Mouse (Mus musculus) megakaryocyte, embryonic 14.5 days (primary cell): ENCODE results near the gene Prokr1. TPM values are rescaled to one million over a fixed set of nuclear protein-coding genes. Genes with fewer than 3 reads are reported as not detected.
A peak's percentile ranks its signal among the peaks of the same experiment; 100 is the strongest.

ENCODE experiments used
- H3K27me3 ChIP-seq: replicated peaks from 2 replicates; pipeline ENCODE3; 2012; ENCODE audit warnings: inconsistent platforms
- H3K36me3 ChIP-seq: replicated peaks from 2 replicates; pipeline ENCODE3; 2012; ENCODE audit warnings: low read length, inconsistent platforms, mixed read lengths
- H3K4me1 ChIP-seq: 2 replicates; pipeline ENCODE4 v1.6.1; 2012; ENCODE audit warnings: inconsistent platforms
- H3K4me3 ChIP-seq: replicated peaks from 2 replicates; pipeline ENCODE3; 2012; ENCODE audit warnings: moderate library complexity, mild to moderate bottlenecking, inconsistent platforms
- H3K9me3 ChIP-seq: 2 replicates; pipeline ENCODE4 v1.6.1; 2012; ENCODE audit warnings: inconsistent platforms
- FLI1 ChIP-seq: IDR thresholded peaks from 2 replicates; pipeline ENCODE4 v1.6.1; 2012; ENCODE audit warnings: low read length, inconsistent platforms, mixed read lengths
- GATA1 ChIP-seq: IDR thresholded peaks from 3 replicates; pipeline ENCODE4 v1.6.1; 2012; ENCODE audit warnings: mixed read lengths, low read length, inconsistent platforms, borderline replicate concordance
- polyA plus RNA-seq: library from polyadenylated mRNA; stranded (reverse); fragments of >175 nt; gene quantifications from 2 replicates; pipeline ENCODE4 v1.2.3, GENCODE M21; 2012; ENCODE audit warnings: low replicate concordance; ENCODE audit not compliant: insufficient read depth

The Prokr1 gene
- polyA plus RNA-seq, 1 experiment: 1.1 TPM

- Histone ChIP-seq H3K4me3 (peak within 1 kb of the TSS; percentile 89), H3K36me3 (peaks cover 3% of the 10 kb centered on the region), H3K4me1 (peaks cover 72% of the 10 kb centered on the region), H3K27me3 (peaks cover 17% of the 10 kb centered on the region), H3K9me3 (no peaks in the 10 kb centered on the region)
- TF ChIP-seq FLI1 (no peak), GATA1 (no peak)
Measured at GRCm38 (mm10) chr6:87532953-87533710, 57.4 kb downstream of the Prokr1 start, which contains the start of gene Arhgap25. Arhgap25 (minus strand) TSS chr6:87533259.

DNA sequence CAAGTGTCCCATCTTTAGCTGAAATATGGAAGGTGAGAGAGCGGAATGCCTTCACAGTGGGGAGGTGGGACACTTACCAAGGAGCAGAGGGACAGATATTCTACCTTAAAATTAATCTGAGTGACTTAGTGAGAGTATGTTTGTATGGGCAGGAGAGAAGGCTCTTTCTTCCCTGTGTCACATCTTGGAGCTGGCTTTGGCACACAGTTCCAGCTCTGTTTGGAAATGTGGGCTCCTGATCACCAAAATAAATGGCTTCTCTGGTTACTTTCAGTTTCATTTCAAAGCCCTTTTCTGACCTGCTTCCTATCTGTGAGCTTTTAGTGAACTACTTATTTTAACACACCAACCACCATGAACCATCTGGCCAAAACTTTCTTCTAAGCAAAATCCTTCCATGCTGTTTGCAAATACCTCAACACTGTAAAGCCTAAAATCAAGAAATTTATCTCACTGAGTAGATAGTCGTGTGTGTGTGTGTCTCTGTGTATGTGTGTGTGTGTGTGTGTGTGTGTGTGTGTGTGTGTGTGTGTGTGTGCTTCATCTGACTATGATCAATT, 59.0 kb downstream of the Prokr1 start:
- H3K4me3 ChIP-seq: peak overlapping the region; percentile 88
- H3K27me3 ChIP-seq: peaks cover 4% of the 10 kb centered on the region
- TF ChIP-seq FLI1: no peak
- no peak for TF ChIP-seq GATA1
- peaks cover 87% of the 10 kb centered on the region for H3K4me1 ChIP-seq
- no peaks in the 10 kb centered on the region for H3K9me3 ChIP-seq
- peaks cover 3% of the 10 kb centered on the region for H3K36me3 ChIP-seq

- H3K4me1 ChIP-seq: peaks cover 78% of the 10 kb centered on the region
- peak overlapping the region; percentile 44 for H3K4me3 ChIP-seq
Measured at GRCm38 (mm10) chr6:87530386-87530785, 60.2 kb downstream of the Prokr1 start.

More at GRCm38 (mm10) chr6:87530386-87530785, 60.2 kb downstream of the Prokr1 start:
- Histone ChIP-seq H3K27me3 (no peaks in the 10 kb centered on the region), H3K9me3 (no peaks in the 10 kb centered on the region), H3K36me3 (peaks cover 3% of the 10 kb centered on the region)
- TF ChIP-seq FLI1 (no peak), GATA1 (no peak)

Other genes with a start within 250 kb of the Prokr1 start
- gene Gkn1, start 239.8 kb downstream of the Prokr1 start, polyA plus RNA-seq: not detected in 2 replicates
- not detected in 2 replicates for gene Gkn2, start 217.4 kb downstream of the Prokr1 start, polyA plus RNA-seq
- not detected in 2 replicates for gene Gkn3, start 201.8 kb downstream of the Prokr1 start, polyA plus RNA-seq
- gene Bmp10, start 161.7 kb downstream of the Prokr1 start, polyA plus RNA-seq: not detected in 2 replicates
- 8.3 TPM in 1 of 2 replicates, not detected in the other for gene Arhgap25, start 57.5 kb downstream of the Prokr1 start, polyA plus RNA-seq
- 4.5 and 5.3 TPM in 2 replicates for gene Aplf, start 81.5 kb upstream of the Prokr1 start, polyA plus RNA-seq
- gene Efcc1, start 140.1 kb upstream of the Prokr1 start, polyA plus RNA-seq: 1.2 TPM in 1 of 2 replicates, not detected in the other
- gene Gp9, start 187.3 kb upstream of the Prokr1 start, polyA plus RNA-seq: 2,862 and 6,438 TPM in 2 replicates
- 27.5 and 77.6 TPM in 2 replicates for gene Rab43, start 221.4 kb upstream of the Prokr1 start, polyA plus RNA-seq
- 13.2 TPM in 1 of 2 replicates, not detected in the other for gene Gm45140, start 245.1 kb upstream of the Prokr1 start, polyA plus RNA-seq
- gene Isy1, start 248.1 kb upstream of the Prokr1 start, polyA plus RNA-seq: 5.6 and 34.7 TPM in 2 replicates